Mouse (Mus musculus): ENCODE data around the gene Dhh.

- TF ChIP-seq POLR2A (IDR thresholded peaks at IDR 0.05; ENCODE audit: borderline replicate concordance, control insufficient read depth, low read depth, low read length): no peak
- no peak for TF ChIP-seq CTCF (IDR thresholded peaks at IDR 0.05; ENCODE audit: control insufficient read depth, insufficient read depth, low read length)
Measured at GRCm38 (mm10) chr15:98846140-98846539, 52.2 kb downstream of the Dhh start.
